Mouse (Mus musculus) stomach, postnatal 0 days (tissue): ENCODE measurements around the gene Usp10.

Source experiments
- CTCF ChIP-seq: IDR thresholded peaks from 2 replicates; pipeline ENCODE4 v1.5.1; 2016; ENCODE audit warnings: antibody characterized with exemption, low read depth, mild to moderate bottlenecking, moderate library complexity
- EP300 ChIP-seq: optimal IDR thresholded peaks from 2 replicates; pipeline ENCODE3; 2016; ENCODE audit warnings: antibody characterized with exemption

- TF ChIP-seq EP300 = no peak
- TF ChIP-seq CTCF = no peak
These were observed 62.4 kb downstream of the Usp10 start for GRCm38 (mm10) chr8:119972558-119972957.
